Mouse (Mus musculus) G1E (cell line): Measurements from ENCODE around the gene Kif26a.

Experiments
- CTCF ChIP-seq: IDR thresholded peaks from 2 replicates; pipeline ENCODE4 v1.5.1; 2012; ENCODE audit warnings: low read depth, low read length, inconsistent platforms, mixed read lengths
- TAL1 ChIP-seq: conservative IDR thresholded peaks from 2 replicates; pipeline ENCODE4 v1.6.1; 2012; ENCODE audit warnings: low read depth, low read length, inconsistent platforms, mixed read lengths

GRCm38 (mm10) chr12:112223721-112224337, 77.8 kb downstream of the Kif26a start:
- TF ChIP-seq CTCF, result no peak
- TF ChIP-seq TAL1, result no peak
